Mouse (Mus musculus) hindbrain, embryonic 13.5 days (tissue): ENCODE measurements around the gene Tmem200a. TPM values are rescaled to one million over a fixed set of nuclear protein-coding genes. Genes with fewer than 3 reads are reported as not detected.

Source experiments
- ATAC-seq: fragments of 200-750 bp; cut with Nextera tagmentation; 2 replicates; pipeline ENCODE4 v1.8.0; 2017; ENCODE audit warnings: moderate TSS enrichment; ENCODE audit not compliant: low FRiP score
- H3K27ac ChIP-seq: fragments of 300-500 bp; sonication (generic); 2 replicates; pipeline ENCODE4 v1.5.1; 2015; ENCODE audit warnings: inconsistent platforms, mild to moderate bottlenecking, moderate library complexity
- H3K27me3 ChIP-seq: fragments of 300-500 bp; sonication (generic); 2 replicates; pipeline ENCODE4 v1.6.1; 2015; ENCODE audit warnings: mild to moderate bottlenecking, inconsistent platforms
- H3K36me3 ChIP-seq: fragments of 300-500 bp; sonication (generic); 2 replicates; pipeline ENCODE4 v1.6.1; 2015; ENCODE audit warnings: mild to moderate bottlenecking, inconsistent platforms
- H3K4me1 ChIP-seq: fragments of 300-500 bp; sonication (generic); replicated peaks from 2 replicates; pipeline ENCODE4 v1.6.1; 2015; ENCODE audit warnings: inconsistent platforms
- H3K4me2 ChIP-seq: fragments of 300-500 bp; sonication (generic); 2 replicates; pipeline ENCODE4 v1.6.1; 2015; ENCODE audit warnings: inconsistent platforms, mild to moderate bottlenecking, moderate library complexity
- H3K4me3 ChIP-seq: fragments of 300-500 bp; sonication (generic); 2 replicates; pipeline ENCODE4 v1.5.1; 2015; ENCODE audit warnings: mild to moderate bottlenecking, inconsistent platforms
- H3K9ac ChIP-seq: fragments of 300-500 bp; sonication (generic); 2 replicates; pipeline ENCODE4 v1.6.1; 2015; ENCODE audit warnings: mild to moderate bottlenecking, inconsistent platforms
- H3K9me3 ChIP-seq: fragments of 300-500 bp; sonication (generic); 2 replicates; pipeline ENCODE4 v1.6.1; 2016; ENCODE audit warnings: inconsistent platforms
- WGBS: fragments of 180-500 bp; shearing (Covaris S2); methylation state at CpG from one replicate; pipeline ENCODE4 v1.1.7; 2015; 5-methylcytosine and 5-hydroxymethylcytosine counted together
- polyA plus RNA-seq: library from polyadenylated mRNA; unstranded; fragments of >200 nt; fragmentation: Nextera tagmentation; extraction: Ambion mirVana; gene quantifications from 2 replicates; pipeline ENCODE4 v1.2.1, GENCODE M21; 2015

Tmem200a gene
- polyA plus RNA-seq, 1 experiment from 2014 or later, result 25.4 TPM

DNA sequence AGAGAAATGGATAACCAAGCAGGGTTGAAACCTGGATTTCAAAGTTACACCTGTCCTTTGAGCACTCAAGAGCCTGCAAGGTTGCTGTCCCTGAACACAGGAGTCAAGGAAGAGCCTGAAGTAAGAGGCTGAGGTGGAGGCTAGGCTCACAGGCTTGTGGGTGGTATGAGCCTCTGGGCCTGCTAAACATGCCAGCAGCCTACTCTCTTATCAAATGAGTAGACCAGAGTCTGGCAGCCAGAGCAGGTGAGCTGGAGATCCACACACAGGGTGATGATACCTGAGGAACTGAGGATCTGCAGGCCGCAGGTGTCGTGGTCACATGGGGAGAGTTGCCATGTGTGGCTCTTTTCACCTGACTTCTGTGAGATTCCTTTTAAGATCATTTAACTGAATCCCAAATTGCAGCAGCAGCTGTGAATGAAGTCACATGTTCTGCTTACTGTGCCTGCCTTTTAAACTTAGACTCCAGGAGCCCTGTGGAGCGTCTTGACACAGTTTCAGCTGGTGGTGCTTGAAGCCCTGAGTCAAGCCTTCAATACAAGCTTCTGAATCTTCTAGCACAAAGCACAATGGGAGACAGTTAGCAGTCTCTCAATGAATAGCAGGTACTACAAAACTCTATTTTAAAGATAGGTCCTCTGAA, 19.1 kb downstream of the Tmem200a start:
- Histone ChIP-seq H3K27ac (no peak overlapping the region), H3K9ac (no peak overlapping the region), H3K4me3 (no peak overlapping the region), H3K36me3 (peaks cover 21% of the 10 kb centered on the region), H3K4me1 (no peaks in the 10 kb centered on the region), H3K27me3 (no peaks in the 10 kb centered on the region), H3K9me3 (no peaks in the 10 kb centered on the region), H3K4me2 (no peak overlapping the region)
- ATAC-seq, result no peak
- 89% methylated on average over 3 of the region's 3 CpGs for WGBS

DNA sequence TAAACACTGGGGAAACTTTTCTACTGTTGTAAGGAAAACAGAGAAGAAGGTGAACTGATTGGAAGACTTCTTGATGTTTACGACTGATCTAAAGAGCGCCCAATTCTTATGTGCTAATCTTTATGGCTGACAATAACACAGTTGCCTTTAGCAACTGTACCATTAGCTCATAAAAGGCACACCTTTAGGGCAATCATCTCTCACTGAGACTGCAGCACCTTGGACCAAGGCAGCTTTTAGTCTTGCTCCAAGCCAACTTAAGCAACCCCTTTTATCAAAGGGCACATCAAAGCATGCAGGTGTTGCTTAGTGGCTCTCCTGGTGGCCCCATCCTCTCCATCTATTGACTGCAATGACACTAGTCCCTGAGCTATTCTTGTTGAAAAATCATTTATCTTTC, 27.7 kb downstream of the Tmem200a start:
- no peak overlapping the region for H3K4me2 ChIP-seq
- no peaks in the 10 kb centered on the region for H3K4me1 ChIP-seq
- WGBS, result 91% methylated on average over 2 of the region's 2 CpGs
- H3K9me3 ChIP-seq, result no peaks in the 10 kb centered on the region
- H3K4me3 ChIP-seq, result no peak overlapping the region
- H3K9ac ChIP-seq, result no peak overlapping the region
- no peak for ATAC-seq
- H3K27me3 ChIP-seq, result no peaks in the 10 kb centered on the region
- no peaks in the 10 kb centered on the region for H3K36me3 ChIP-seq
- no peak overlapping the region for H3K27ac ChIP-seq

DNA sequence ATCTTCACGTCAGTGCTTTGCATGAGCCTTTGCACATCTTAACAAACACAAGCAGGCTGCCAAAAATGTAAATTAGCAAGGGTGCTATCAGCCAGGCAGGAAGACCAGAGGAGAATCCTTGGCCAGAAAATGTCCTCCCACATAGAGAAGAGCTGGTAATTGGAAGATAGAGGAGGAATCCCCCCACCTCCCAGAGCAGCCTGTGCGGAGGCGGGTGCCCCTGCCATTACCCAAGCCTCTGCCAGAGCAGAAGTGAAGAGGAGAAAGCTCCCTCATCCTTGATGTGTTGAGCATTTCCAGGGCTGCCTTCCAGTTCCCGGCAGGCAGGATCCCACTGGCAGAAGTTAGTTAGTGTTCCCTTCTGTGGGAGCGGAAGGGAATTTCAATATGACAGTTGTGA, 43.9 kb downstream of the Tmem200a start:
- Histone ChIP-seq H3K4me2 (no peak overlapping the region), H3K27me3 (no peaks in the 10 kb centered on the region), H3K9ac (no peak overlapping the region), H3K4me3 (no peak overlapping the region), H3K4me1 (no peaks in the 10 kb centered on the region), H3K9me3 (no peaks in the 10 kb centered on the region), H3K27ac (no peak overlapping the region), H3K36me3 (peaks cover 2% of the 10 kb centered on the region; the same call in 1 of the 2 replicates)
- no peak for ATAC-seq
- WGBS, result 88% methylated on average over 5 of the region's 5 CpGs

DNA sequence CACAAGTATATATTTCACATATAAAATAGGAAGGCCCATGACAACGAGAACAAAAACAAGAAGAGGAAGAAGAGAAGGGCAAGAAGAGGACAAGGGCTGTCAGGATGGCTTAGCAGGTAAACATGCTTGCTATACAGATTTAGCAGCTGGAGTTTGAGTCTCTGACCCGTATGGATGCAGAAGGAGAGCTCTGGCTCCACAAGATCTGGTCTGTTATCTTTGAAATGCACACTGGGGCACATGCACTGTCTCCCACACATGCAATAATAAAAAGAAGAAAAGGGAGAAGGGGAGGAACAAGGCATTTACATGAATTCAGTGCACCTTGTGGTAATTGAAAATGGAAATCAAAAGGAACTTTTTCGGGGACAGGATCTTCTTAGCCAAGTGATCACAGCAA, 60.1 kb downstream of the Tmem200a start:
- H3K4me2 ChIP-seq, result no peak overlapping the region
- no peaks in the 10 kb centered on the region for H3K36me3 ChIP-seq
- ATAC-seq, result no peak

DNA sequence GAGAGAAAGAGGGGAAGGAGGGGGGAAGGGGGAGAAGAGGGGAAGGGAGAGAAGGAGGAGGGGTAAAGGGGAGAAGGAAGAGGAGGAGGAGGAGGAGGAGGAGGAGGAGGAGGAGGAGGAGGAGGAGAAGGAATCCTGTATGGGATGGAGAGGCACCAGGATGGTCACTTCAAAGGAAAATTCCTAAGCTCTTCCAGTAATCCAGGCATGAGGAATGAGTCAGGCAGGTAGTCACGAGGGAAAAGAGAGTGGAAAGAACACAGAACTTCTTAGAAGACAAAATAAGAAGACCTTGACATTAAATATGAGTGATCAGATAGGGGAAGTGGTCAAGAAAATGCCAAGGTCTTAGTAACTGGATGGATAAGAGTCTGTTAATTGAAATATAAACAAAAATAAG, 64.6 kb downstream of the Tmem200a start:
- H3K4me1 ChIP-seq, result no peaks in the 10 kb centered on the region
- H3K9ac ChIP-seq, result no peak overlapping the region
- 70% methylated on average over 1 of the region's 1 CpGs for WGBS
- no peak overlapping the region for H3K4me3 ChIP-seq
- H3K36me3 ChIP-seq, result no peaks in the 10 kb centered on the region
- no peak overlapping the region for H3K27ac ChIP-seq
- H3K9me3 ChIP-seq, result no peaks in the 10 kb centered on the region
- no peaks in the 10 kb centered on the region for H3K27me3 ChIP-seq
- no peak for ATAC-seq
- no peak overlapping the region for H3K4me2 ChIP-seq

More for the DNA sequence above, 60.1 kb downstream of the Tmem200a start:
- H3K4me1 ChIP-seq, result no peaks in the 10 kb centered on the region
- H3K9ac ChIP-seq, result no peak overlapping the region
- no peaks in the 10 kb centered on the region for H3K9me3 ChIP-seq
- H3K4me3 ChIP-seq, result no peak overlapping the region
- H3K27me3 ChIP-seq, result no peaks in the 10 kb centered on the region
- no peak overlapping the region for H3K27ac ChIP-seq
- WGBS, result 85% methylated on average over 3 of the region's 3 CpGs

DNA sequence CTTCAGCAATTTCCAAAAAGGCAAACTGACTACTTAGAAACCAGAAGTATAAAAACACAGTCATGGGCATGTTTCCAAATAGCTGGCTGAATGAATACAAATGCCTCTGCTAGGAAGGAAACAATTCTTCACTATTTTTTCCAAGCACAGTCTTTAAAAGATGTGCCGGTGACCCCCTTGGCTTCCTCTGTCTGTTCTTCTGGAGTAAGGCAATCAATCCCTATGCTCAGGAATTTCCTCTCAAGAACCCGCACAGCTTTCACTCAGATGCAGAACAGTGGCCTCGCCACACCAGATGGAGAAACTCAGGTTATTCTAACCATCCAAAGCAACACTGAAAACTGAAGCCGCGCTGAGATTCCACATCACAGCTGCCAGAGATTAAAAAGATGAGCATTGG, 69.9 kb downstream of the Tmem200a start:
- Histone ChIP-seq H3K9ac (no peak overlapping the region), H3K4me3 (no peak overlapping the region), H3K4me1 (peaks cover 4% of the 10 kb centered on the region; the same call in 1 of the 2 replicates), H3K36me3 (no peaks in the 10 kb centered on the region), H3K27ac (no peak overlapping the region), H3K4me2 (no peak overlapping the region), H3K27me3 (no peaks in the 10 kb centered on the region), H3K9me3 (no peaks in the 10 kb centered on the region)
- no peak for ATAC-seq
- 69% methylated on average over 5 of the region's 5 CpGs for WGBS

DNA sequence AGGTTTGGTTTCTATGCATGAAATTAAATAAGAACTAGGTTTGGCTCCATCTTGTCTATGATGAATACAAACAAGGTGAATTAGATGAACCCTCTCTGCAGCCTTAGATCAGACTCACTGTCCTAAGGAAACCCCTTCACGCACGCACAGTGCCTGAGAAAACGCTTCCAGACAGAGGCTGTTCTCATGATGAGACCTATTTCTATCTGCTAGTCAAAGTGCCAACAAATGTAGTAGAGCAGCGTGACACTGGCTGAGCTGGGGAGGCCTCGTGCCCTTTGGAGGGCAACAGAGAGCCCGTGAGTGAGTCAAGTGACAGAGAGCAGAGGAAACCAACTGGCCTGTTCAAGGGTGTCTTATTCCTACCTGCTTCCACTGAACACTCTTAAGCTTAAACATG, 73.4 kb downstream of the Tmem200a start:
- Histone ChIP-seq H3K4me1 (peaks cover 4% of the 10 kb centered on the region; the same call in 1 of the 2 replicates), H3K27ac (no peak overlapping the region), H3K36me3 (no peaks in the 10 kb centered on the region), H3K9me3 (no peaks in the 10 kb centered on the region), H3K4me2 (no peak overlapping the region), H3K27me3 (no peaks in the 10 kb centered on the region), H3K4me3 (no peak overlapping the region), H3K9ac (no peak overlapping the region)
- ATAC-seq, result no peak
- 87% methylated on average over 6 of the region's 6 CpGs for WGBS

DNA sequence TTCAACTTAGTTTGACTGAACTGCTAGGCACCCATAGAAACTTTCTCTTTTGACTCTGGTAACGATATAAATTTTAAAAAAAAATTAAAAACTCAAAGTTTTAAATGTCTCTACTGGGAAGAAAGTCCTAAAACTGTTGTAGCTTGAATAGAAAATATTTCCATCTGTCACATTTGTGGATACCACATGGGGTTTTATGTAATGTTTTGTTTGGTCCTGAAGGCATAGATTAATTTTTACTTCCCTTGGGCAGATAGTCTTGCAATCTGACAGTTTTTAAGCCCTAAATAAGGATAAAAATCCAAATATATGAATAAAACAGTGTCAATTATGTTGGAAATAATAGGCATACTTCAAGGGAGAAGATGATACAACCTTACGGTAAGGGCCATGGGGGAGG, 78.0 kb downstream of the Tmem200a start:
- no peaks in the 10 kb centered on the region for H3K4me1 ChIP-seq
- H3K4me2 ChIP-seq, result no peak overlapping the region
- no peak overlapping the region for H3K9ac ChIP-seq
- no peaks in the 10 kb centered on the region for H3K27me3 ChIP-seq
- no peaks in the 10 kb centered on the region for H3K36me3 ChIP-seq
- no peak overlapping the region for H3K4me3 ChIP-seq
- no peaks in the 10 kb centered on the region for H3K9me3 ChIP-seq
- no peak overlapping the region for H3K27ac ChIP-seq
- no peak for ATAC-seq
- WGBS, result 97% methylated on average over 2 of the region's 2 CpGs

DNA sequence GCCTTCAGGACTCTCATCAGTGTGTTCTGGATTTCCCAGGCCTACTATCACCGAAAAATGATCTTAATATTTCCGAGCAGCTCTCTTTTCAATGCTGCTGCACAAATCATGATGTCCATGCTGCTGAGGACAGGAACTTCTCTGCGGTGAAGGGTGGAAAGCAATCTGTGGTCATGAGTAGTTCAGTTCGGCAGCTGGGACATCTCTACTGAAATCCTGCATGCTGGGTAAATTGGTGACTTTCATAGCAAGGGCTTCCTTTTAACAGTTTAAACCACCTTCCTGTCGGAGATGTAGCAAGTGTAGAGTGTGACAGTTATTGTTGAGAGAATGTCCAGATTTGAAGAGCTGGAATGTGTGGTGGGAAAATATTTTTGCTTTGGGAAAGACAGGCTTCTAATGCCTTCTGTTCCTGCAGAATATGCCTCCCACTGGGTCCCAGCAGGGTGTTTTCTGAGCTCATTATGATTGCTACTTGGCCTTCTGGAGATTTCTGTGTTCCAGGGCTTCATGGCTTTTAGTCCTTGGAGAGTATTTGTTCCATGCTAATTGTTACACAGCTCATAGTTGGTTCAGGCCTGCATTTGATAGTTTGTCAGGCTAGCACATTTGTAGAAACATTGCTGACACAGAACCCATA, 79.4 kb downstream of the Tmem200a start:
- Histone ChIP-seq H3K9me3 (no peaks in the 10 kb centered on the region), H3K27me3 (no peaks in the 10 kb centered on the region), H3K4me2 (no peak overlapping the region), H3K27ac (no peak overlapping the region), H3K36me3 (no peaks in the 10 kb centered on the region), H3K4me3 (no peak overlapping the region), H3K9ac (no peak overlapping the region), H3K4me1 (no peaks in the 10 kb centered on the region)
- WGBS, result 80% methylated on average over 5 of the region's 5 CpGs
- ATAC-seq, result no peak

DNA sequence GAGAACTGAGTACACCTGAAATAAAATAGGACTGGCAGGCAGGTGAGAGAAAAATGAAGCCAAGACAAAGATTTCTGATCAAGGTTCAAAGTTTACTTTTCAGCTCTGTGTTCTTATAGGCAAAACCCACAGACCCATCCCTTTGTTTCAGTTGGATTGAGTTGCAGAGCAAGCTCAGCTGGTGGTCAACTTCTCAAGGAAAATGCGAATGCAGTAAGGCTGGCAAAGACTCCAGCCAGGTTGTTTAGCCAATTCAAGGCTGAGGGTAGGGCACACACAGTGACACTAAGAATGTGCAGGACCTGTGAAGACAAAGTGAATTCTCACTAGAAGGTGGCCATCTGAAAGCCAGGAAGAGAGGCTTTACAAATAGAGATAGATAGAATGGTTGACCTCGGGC, 94.8 kb downstream of the Tmem200a start:
- no peak overlapping the region for H3K9ac ChIP-seq
- ATAC-seq, result no peak
- WGBS, result 59% methylated on average over 2 of the region's 2 CpGs

DNA sequence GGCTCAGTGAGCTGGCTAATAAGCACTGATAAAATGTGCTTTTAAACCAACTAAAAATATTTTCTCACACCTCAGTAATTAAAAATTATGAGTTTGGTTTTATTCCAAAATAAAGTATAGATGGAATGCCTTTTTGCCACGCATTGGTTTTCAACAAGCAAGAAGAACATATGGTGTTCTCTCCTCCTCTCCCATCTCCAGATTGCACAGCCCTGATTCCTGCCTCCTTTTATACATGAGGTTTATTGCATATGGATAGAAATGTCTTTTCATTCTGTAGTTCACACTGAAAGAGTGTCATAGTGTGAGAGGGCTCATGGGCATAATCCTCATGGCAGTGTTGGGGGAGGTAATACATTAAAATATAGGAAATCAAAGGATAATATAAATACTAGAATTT, 96.2 kb downstream of the Tmem200a start:
- H3K9ac ChIP-seq, result no peak overlapping the region
- no peak overlapping the region for H3K4me2 ChIP-seq
- no peak overlapping the region for H3K27ac ChIP-seq
- ATAC-seq, result no peak
- 0 out of 2 replicates have a peak, but pooled peaks cover 4% of the 10 kb centered on the region for H3K36me3 ChIP-seq
- no peak overlapping the region for H3K4me3 ChIP-seq
- H3K27me3 ChIP-seq, result no peaks in the 10 kb centered on the region
- WGBS, result 92% methylated on average over 1 of the region's 1 CpGs
- no peaks in the 10 kb centered on the region for H3K4me1 ChIP-seq
- H3K9me3 ChIP-seq, result peaks cover 5% of the 10 kb centered on the region; the same call in 1 of the 2 replicates

More for the DNA sequence above, 94.8 kb downstream of the Tmem200a start:
- Histone ChIP-seq H3K27ac (no peak overlapping the region), H3K4me1 (no peaks in the 10 kb centered on the region), H3K27me3 (no peaks in the 10 kb centered on the region), H3K4me2 (no peak overlapping the region), H3K4me3 (no peak overlapping the region), H3K36me3 (no peaks in the 10 kb centered on the region), H3K9me3 (no peaks in the 10 kb centered on the region)

DNA sequence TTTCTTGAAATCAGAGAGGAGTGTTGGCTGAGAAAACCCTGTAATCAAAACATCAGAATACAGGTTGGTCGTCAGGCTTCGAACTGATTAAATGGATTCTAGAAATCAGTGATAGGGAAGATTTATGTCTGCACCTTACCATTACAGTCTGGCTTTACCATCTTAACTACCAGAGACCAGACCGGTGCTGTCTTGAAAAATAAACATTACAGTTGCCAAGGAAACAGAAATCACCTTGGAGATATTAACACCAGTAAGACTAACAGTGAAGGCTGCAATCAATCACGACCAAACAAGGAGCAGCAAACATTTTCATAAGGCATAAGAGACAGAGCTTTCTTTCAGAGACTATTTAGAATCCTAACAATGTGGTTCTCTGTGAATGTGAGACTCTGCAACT, 116.0 kb downstream of the Tmem200a start:
- Histone ChIP-seq H3K9ac (no peak overlapping the region), H3K27ac (no peak overlapping the region), H3K4me2 (no peak overlapping the region), H3K36me3 (no peaks in the 10 kb centered on the region), H3K4me3 (no peak overlapping the region), H3K9me3 (no peaks in the 10 kb centered on the region), H3K27me3 (no peaks in the 10 kb centered on the region), H3K4me1 (0 out of 2 replicates have a peak, but pooled peaks cover 3% of the 10 kb centered on the region)
- 0 out of 2 replicates have a peak, but pooled peaks have one; percentile 61 for ATAC-seq
- WGBS, result 52% methylated on average over 4 of the region's 4 CpGs

DNA sequence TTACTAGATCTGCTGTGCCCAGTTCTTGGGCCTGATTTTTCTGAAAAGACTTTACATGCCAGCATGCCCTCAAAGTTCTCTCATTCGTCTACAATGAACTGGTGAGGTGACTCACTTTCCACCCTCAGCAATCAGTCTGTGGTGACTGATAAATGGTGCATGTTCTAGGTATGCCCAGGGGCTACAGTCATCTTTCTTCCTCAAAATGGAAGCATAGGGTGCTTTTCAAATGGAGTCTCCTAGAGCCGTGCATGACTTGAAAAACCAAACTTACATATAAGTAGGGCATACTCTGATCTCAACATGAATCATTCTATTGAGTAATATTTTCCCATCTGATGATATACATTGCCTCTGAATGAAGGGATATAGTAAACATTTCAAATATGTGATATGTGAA, 117.8 kb downstream of the Tmem200a start:
- Histone ChIP-seq H3K4me1 (0 out of 2 replicates have a peak, but pooled peaks cover 3% of the 10 kb centered on the region), H3K4me2 (no peak overlapping the region), H3K9ac (no peak overlapping the region), H3K4me3 (no peak overlapping the region), H3K27ac (no peak overlapping the region), H3K36me3 (no peaks in the 10 kb centered on the region), H3K27me3 (no peaks in the 10 kb centered on the region), H3K9me3 (no peaks in the 10 kb centered on the region)
- no peak for ATAC-seq
- 94% methylated on average over 2 of the region's 2 CpGs for WGBS
